Mouse (Mus musculus) adrenal gland, adult 10 weeks (tissue): ENCODE measurements around the gene Inpp5b. TPM values are rescaled to one million over a fixed set of nuclear protein-coding genes. Genes with fewer than 3 reads are reported as not detected.

Source experiments
- polyA plus RNA-seq: library from polyadenylated mRNA; stranded (reverse); fragments of 350-450 nt; fragmentation: Illumina TruSeq; extraction: RNeasy Lipid Tissue Mini Kit (QIAGEN cat#74804); gene quantifications from one replicate; pipeline ENCODE4 v1.2.3, GENCODE M21; 2014; ENCODE audit warnings: low read depth, low replicate concordance

Gene Inpp5b
- polyA plus RNA-seq: 12.0 TPM

GRCm38 (mm10) chr4:124741376-124742343, at the start of gene Inpp5b:
Gene Inpp5b, plus strand, starts transcription at chr4:124741850.

GRCm38 (mm10) chr4:124693135-124693894, 48.3 kb upstream of the Inpp5b start, which contains the start of gene Utp11:
Gene Utp11, minus strand, starts transcription at chr4:124693600.

GRCm38 (mm10) chr4:124700248-124700971, 41.2 kb upstream of the Inpp5b start, which contains the start of gene Fhl3:
Gene Fhl3, plus strand, starts transcription at chr4:124700701.

DNA sequence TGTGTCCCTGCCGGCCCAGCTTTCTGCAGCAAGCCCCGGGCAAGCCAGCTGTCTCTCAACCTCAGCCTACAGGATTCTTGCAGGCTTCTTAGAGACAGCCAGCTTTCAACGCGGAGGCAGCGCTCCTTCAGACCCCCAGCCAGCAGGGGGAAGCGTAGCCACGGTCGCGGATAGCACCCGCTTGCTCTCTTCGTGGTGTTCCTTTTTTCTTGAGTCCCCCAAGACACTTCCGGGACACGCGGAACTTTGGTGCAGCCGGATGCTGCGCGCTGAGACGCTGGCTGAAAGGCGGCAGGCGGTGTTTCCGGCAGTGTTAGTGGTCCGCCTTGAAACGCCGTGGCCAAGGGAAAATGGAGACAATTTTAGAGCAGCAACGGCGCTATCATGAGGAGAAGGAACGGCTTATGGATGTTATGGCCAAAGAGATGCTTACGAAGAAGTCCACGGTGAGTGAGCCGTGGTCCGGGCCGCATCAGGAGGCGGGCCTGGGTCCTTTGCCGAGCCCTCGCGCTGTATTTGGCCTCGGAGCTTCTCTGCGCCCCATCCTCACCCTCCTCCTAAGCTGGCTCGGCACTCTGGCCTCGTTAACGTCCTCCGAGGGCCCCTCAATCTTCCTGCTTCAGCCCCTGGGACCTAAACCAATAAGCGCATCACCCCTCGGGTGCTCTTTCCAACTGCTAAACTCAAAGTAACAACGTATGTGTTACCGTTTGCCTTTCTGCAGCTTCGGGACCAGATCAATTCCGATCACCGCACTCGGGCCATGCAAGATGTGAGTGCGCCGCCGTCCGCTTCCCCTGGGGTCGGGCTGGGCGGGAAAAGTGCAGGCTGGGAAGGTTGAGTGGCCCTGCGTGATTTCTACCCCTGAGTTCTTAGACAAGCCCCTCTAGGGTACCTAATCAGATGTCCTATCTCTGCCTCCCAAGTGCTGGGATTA, 26.8 kb upstream of the Inpp5b start, which contains the start of gene Sf3a3:
Sf3a3 (plus strand) TSS at position 232 of the 937 bp plus-strand sequence.

GRCm38 (mm10) chr4:124801552-124802308, 60.1 kb downstream of the Inpp5b start, which contains the start of gene Mtf1:
Gene Mtf1, plus strand, starts transcription at chr4:124802104.

DNA sequence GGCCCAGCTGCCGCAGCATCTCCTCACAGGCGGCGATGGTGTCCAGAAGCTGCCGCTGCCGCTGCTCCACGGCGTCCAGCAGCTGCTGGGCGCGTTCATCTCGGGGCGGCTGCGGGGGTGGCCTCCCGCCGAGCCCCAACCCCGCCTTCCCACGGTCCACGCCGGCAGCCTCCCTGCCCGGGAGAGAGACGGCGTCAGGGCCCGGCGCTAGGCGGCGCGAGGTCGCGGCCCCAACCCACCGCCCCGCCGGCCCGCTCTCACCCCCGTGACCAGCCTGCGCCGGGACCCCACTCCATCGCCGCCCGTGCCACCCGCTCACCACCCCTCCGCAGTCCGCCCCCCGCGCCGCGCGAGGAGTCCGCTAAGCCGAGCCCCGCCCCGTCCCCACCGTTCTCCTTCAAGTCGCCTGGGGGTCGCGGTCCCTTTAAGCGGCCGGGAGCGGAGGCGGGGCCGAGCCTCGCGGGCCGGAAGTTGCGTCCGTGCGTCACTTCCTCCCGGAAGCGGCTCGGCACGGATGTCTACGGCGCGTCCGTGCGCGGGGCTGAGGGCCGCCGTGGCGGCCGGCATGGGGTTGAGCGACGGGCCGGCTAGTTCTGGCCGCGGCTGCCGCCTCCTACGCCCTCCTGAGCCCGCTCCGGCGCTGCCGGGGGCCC, 108.7 kb downstream of the Inpp5b start, which contains the start of gene Yrdc:
Yrdc (plus strand) TSS at position 419 of the 653 bp plus-strand sequence.

Other genes starting within 250 kb of the Inpp5b start
- gene 3100002H09Rik, start 131.0 kb upstream of the Inpp5b start, polyA plus RNA-seq: not detected
- gene Pou3f1, start 85.0 kb upstream of the Inpp5b start, polyA plus RNA-seq: not detected
- gene Utp11, start 48.2 kb upstream of the Inpp5b start, polyA plus RNA-seq: 64.4 TPM
- gene Fhl3, start 41.1 kb upstream of the Inpp5b start, polyA plus RNA-seq: 0.58 TPM
- 31.5 TPM for gene Sf3a3, start 27.1 kb upstream of the Inpp5b start, polyA plus RNA-seq
- 11.6 TPM for gene Mtf1, start 60.3 kb downstream of the Inpp5b start, polyA plus RNA-seq
- gene Yrdc, start 108.8 kb downstream of the Inpp5b start, polyA plus RNA-seq: 37.0 TPM
- gene 1110065P20Rik, start 109.3 kb downstream of the Inpp5b start, polyA plus RNA-seq: 2.3 TPM
- 2.3 TPM for gene Maneal, start 120.3 kb downstream of the Inpp5b start, polyA plus RNA-seq
- 0.12 TPM for gene Epha10, start 139.0 kb downstream of the Inpp5b start, polyA plus RNA-seq
- 7.6 TPM for gene 9930104L06Rik, start 195.2 kb downstream of the Inpp5b start, polyA plus RNA-seq
- gene Cdca8, start 197.5 kb downstream of the Inpp5b start, polyA plus RNA-seq: 9.7 TPM
- 1.8 TPM for gene Rspo1, start 244.6 kb downstream of the Inpp5b start, polyA plus RNA-seq